Comparison of ENCODE assay signal across 10 mouse cellular contexts in genomic region chr9:75435291-75435690, GRCm38 (mm10). TPM values are rescaled to one million over a fixed set of nuclear protein-coding genes. Genes with fewer than 3 reads are reported as not detected.
DNase-seq lines count a peak whose midpoint lies in the region; ATAC-seq and TF ChIP-seq lines count a peak whose summit lies in the region.
"Had no signal": no experiment of that assay in that cellular context is flagged by ENCODE, and none has a peak within 500 bp of the region (broad histone marks: within the 10 kb centered on the region; RNA-seq: fewer than 3 reads in every experiment).

No protein-coding gene starts in this region.

- no peak for ATAC-seq in kidney, postnatal 0 days (replicated peaks; ENCODE audit: low FRiP score, low read depth)

- H3K79me2 ChIP-seq in CH12.LX (replicated peaks; ENCODE audit: control insufficient read depth, extremely low read depth, insufficient read depth, poor library complexity, severe bottlenecking): no peaks in the 10 kb centered on the region

- no peaks in the 10 kb centered on the region for H3K9me3 ChIP-seq in kidney, postnatal 0 days (replicated peaks; ENCODE audit: low read length)
- no peaks in the 10 kb centered on the region for H3K9me3 ChIP-seq in CH12.LX (replicated peaks; ENCODE audit: low read length)
- H3K9me3 ChIP-seq: heart, embryonic 13.5 days; midbrain, embryonic 12.5 days had no signal

- in situ Hi-C loops in CH12.LX (cut with MboI; ENCODE audit: low pct_ligation_motif_present, low pct_unique_long_range_greater_than_20kb, low sequenced_read_pairs): loop anchor here (10.0 kb wide), 1 partner anchor 120 kb away; no protein-coding TSS in a partner anchor

- peaks cover 18% of the 10 kb centered on the region for H3K4me1 ChIP-seq in cerebellum, adult 2 months (ENCODE audit: control insufficient read depth, insufficient read depth, low read length)
- H3K4me1 ChIP-seq in kidney, postnatal 0 days (replicated peaks; ENCODE audit: insufficient read depth, low read length): no peaks in the 10 kb centered on the region
- peaks cover 12 to 51% of the 10 kb centered on the region in 2 experiments for H3K4me1 ChIP-seq in CH12.LX (ENCODE audit: control insufficient read depth in 1 of 2, insufficient read depth in 2 of 2)

- 90% methylated on average over 4 of the region's 4 CpGs for WGBS in cerebellum, adult 2 months
- WGBS in kidney, postnatal 0 days: 89% methylated on average over 4 of the region's 4 CpGs

- H3K27ac ChIP-seq in cerebellum, adult 2 months (ENCODE audit: insufficient read depth, low read length): peak overlapping the region; percentile 50; the same call in 1 of the 2 replicates
- peak overlapping the region; percentile 2; the same call in 1 of the 2 replicates for H3K27ac ChIP-seq in kidney, postnatal 0 days
- peak overlapping the region; percentile 74 for H3K27ac ChIP-seq in CH12.LX (ENCODE audit: insufficient read depth, low read depth)
- H3K27ac ChIP-seq: heart, embryonic 13.5 days; midbrain, embryonic 12.5 days had no signal

- dilution Hi-C loops in CH12.LX (cut with MboI; ENCODE audit: extremely low pct_ligation_motif_present, extremely low pct_unique_long_range_greater_than_20kb, low sequenced_read_pairs): no loop called here

- no peak for TF ChIP-seq CTCF in cerebellum, adult 2 months (IDR thresholded peaks at IDR 0.05; ENCODE audit: borderline replicate concordance, insufficient read depth, low read depth, low read length)
- no peak for TF ChIP-seq CTCF in kidney, postnatal 0 days (IDR thresholded peaks at IDR 0.05; ENCODE audit: low read depth)
- TF ChIP-seq CTCF in CH12.LX (conservative IDR thresholded peaks at IDR 0.05 in 1 of 2, IDR thresholded peaks at IDR 0.05 in 1 of 2; ENCODE audit: low read depth in 2 of 2, low read length in 2 of 2): no peak

- H3K4me3 ChIP-seq in cerebellum, adult 2 months (replicated peaks; ENCODE audit: insufficient read depth, low read depth, low read length): no peak overlapping the region
- H3K4me3 ChIP-seq in kidney, postnatal 0 days (replicated peaks; ENCODE audit: low read depth, low read length): no peak overlapping the region
- no peak overlapping the region for H3K4me3 ChIP-seq in CH12.LX (replicated peaks in 1 of 3; ENCODE audit: low read depth in 2 of 3, low read length in 2 of 3, poor library complexity in 1 of 3)
- H3K4me3 ChIP-seq: heart, embryonic 13.5 days; midbrain, embryonic 12.5 days had no signal

- H3K4me2 ChIP-seq in kidney, postnatal 0 days (ENCODE audit: low read length): no peak overlapping the region
- peak overlapping the region; percentile 90; the same call in 1 of the 2 replicates for H3K4me2 ChIP-seq in CH12.LX (ENCODE audit: insufficient read depth, low read depth, poor library complexity, severe bottlenecking)

- H3K36me3 ChIP-seq in kidney, postnatal 0 days (ENCODE audit: insufficient read depth, low read length): no peaks in the 10 kb centered on the region
- H3K36me3 ChIP-seq in CH12.LX (replicated peaks in 1 of 2; ENCODE audit: control insufficient read depth in 1 of 2, insufficient read depth in 1 of 2, low read length in 1 of 2): no peaks in the 10 kb centered on the region
- H3K36me3 ChIP-seq: heart, embryonic 13.5 days; midbrain, embryonic 12.5 days had no signal

- H3K27me3 ChIP-seq in cerebellum, adult 2 months (ENCODE audit: control insufficient read depth, insufficient read depth, low read length): no peaks in the 10 kb centered on the region
- H3K27me3 ChIP-seq in kidney, postnatal 0 days (ENCODE audit: insufficient read depth, low read length): no peaks in the 10 kb centered on the region
- no peaks in the 10 kb centered on the region for H3K27me3 ChIP-seq in CH12.LX (replicated peaks)
- H3K27me3 ChIP-seq: heart, embryonic 13.5 days; midbrain, embryonic 12.5 days had no signal

- H3K9ac ChIP-seq in kidney, postnatal 0 days (ENCODE audit: low read depth, low read length): no peak overlapping the region
- H3K9ac ChIP-seq in CH12.LX (ENCODE audit: insufficient read depth, low read depth): peak overlapping the region; percentile 50
- H3K9ac ChIP-seq: heart, embryonic 13.5 days; midbrain, embryonic 12.5 days had no signal

- DNase-seq in cerebellum, adult 2 months: no peak
- DNase-seq in cerebellum, postnatal 36 days: no peak
- DNase-seq in kidney, postnatal 0 days (ENCODE audit: low spot score): no peak
- no peak for DNase-seq in kidney, adult 9 months
- no peak for DNase-seq in CH12.LX (ENCODE audit: extremely low read depth)
- DNase-seq in induced T-regulatory cell, adult 2 months (ENCODE audit: low read depth): peak; percentile 54
- no peak for DNase-seq in spleen, postnatal 14 days (ENCODE audit: low spot score in 2 of 2)
- DNase-seq in adrenal gland, postnatal 14 days: no peak

- no peak for TF ChIP-seq EP300 in CH12.LX (IDR thresholded peaks at IDR 0.05; ENCODE audit: low read length)

- no peak for TF ChIP-seq POLR2A in cerebellum, adult 2 months (IDR thresholded peaks at IDR 0.05; ENCODE audit: borderline replicate concordance, insufficient read depth, low read length)
- no peak; the same call in 1 of the 2 replicates for TF ChIP-seq POLR2A in CH12.LX (IDR thresholded peaks at IDR 0.05; ENCODE audit: low read depth, low read length)

- no peak for TF ChIP-seq RAD21 in CH12.LX (IDR thresholded peaks at IDR 0.05; ENCODE audit: low read depth, low read length)

TF ChIP-seq in CH12.LX, 34 proteins besides CTCF, POLR2A, EP300 and RAD21:
- no peak for TF ChIP-seq UBTF (IDR thresholded peaks at IDR 0.05; ENCODE audit: low read depth, low read length)
- TF ChIP-seq ETS1 (conservative IDR thresholded peaks at IDR 0.05; ENCODE audit: low read depth, low read length): no peak
- TF ChIP-seq KAT2A (IDR thresholded peaks at IDR 0.05; ENCODE audit: insufficient replicate concordance, low read length): no peak
- TF ChIP-seq USF1 (IDR thresholded peaks at IDR 0.05; ENCODE audit: low read depth, low read length): no peak

RNA-seq across cellular contexts. Expression of gene Leo1, which starts 6.0 kb away (rescaled TPM):
- polyA plus RNA-seq in cerebellum, adult 2 months (2012; rRNA removed): 26.9 and 31.6 TPM in 2 replicates
- polyA plus RNA-seq in kidney, postnatal 0 days (2015; fragmentation: Nextera tagmentation; extraction: Ambion mirVana): 31.4 and 36.6 TPM in 2 replicates
- total RNA-seq in CH12.LX (2012; rRNA removed) (49.9 and 59.7 TPM in 2 replicates), CH12.LX (2014; rRNA removed) (43.1 and 46.7 TPM in 2 replicates)
- polyA plus RNA-seq in CH12.LX (2012; ENCODE audit: insufficient read length, low read depth): 60.7 and 73.4 TPM in 2 replicates
- total RNA-seq in adrenal gland, postnatal 14 days (2021): 32.0 and 37.1 TPM in 2 replicates

RNA-seq across cellular contexts. Expression of gene Mapk6, which starts 25.5 kb away (rescaled TPM):
- 71.3 and 76.0 TPM in 2 replicates for polyA plus RNA-seq in cerebellum, adult 2 months (2012; rRNA removed)
- polyA plus RNA-seq in kidney, postnatal 0 days (2015; fragmentation: Nextera tagmentation; extraction: Ambion mirVana): 39.9 and 40.1 TPM in 2 replicates
- total RNA-seq in CH12.LX (2012; rRNA removed): 34.2 and 41.0 TPM in 2 replicates
- 20.9 and 23.3 TPM in 2 replicates for total RNA-seq in CH12.LX (2014; rRNA removed)
- polyA plus RNA-seq in CH12.LX (2012; ENCODE audit: insufficient read length, low read depth): 53.5 and 62.2 TPM in 2 replicates
- total RNA-seq in adrenal gland, postnatal 14 days (2021): 35.0 and 38.0 TPM in 2 replicates

Comparison
In these comparisons a context has a peak if more than half of its experiments do, and no peak if none do; other contexts are left out.
1. H3K27ac ChIP-seq: peak in every context shown above with its lines; median percentile 74 in CH12.LX; 50 in cerebellum, adult 2 months; 2 in kidney, postnatal 0 days.